Mouse (Mus musculus): Measurements from ENCODE around the gene Fads3. TPM values are rescaled to one million over a fixed set of nuclear protein-coding genes. Genes with fewer than 3 reads are reported as not detected.

Fads3 gene
- total and polyA plus RNA-seq, 3 experiments = 2.3 to 11.2 TPM; not detected in 1

GRCm38 (mm10) chr19:10105034-10105493 lies 63.7 kb downstream of the Fads3 start (continued):
- TF ChIP-seq NELFE (IDR thresholded peaks at IDR 0.05; ENCODE audit: low read depth, low read length) (no peak; the same call in 1 of the 2 replicates), UBTF (IDR thresholded peaks at IDR 0.05; ENCODE audit: borderline replicate concordance, insufficient read depth, low read depth, low read length) (no peak), RAD21 (IDR thresholded peaks at IDR 0.05; ENCODE audit: low read depth, low read length) (no peak), KAT2A (conservative IDR thresholded peaks at IDR 0.05; ENCODE audit: low read depth, low read length) (no peak), SMC3 (IDR thresholded peaks at IDR 0.05; ENCODE audit: low read depth, low read length) (no peak), EP300 (IDR thresholded peaks at IDR 0.05; ENCODE audit: low read depth in 1 of 2, low read length in 2 of 2) (peak; percentile 76 to 86), MXI1 (IDR thresholded peaks at IDR 0.05; ENCODE audit: low read depth, low read length) (peak; percentile 76), POLR2AphosphoS5 (IDR thresholded peaks at IDR 0.05; ENCODE audit: borderline replicate concordance, low read depth, low read length) (no peak), ZMIZ1 (IDR thresholded peaks at IDR 0.05; ENCODE audit: low read depth, low read length) (0 out of 2 replicates have a peak, but pooled peaks have one; percentile 46), RCOR1 (IDR thresholded peaks at IDR 0.05; ENCODE audit: low read depth, low read length) (peak; percentile 25; the same call in 1 of the 2 replicates), USF2 (IDR thresholded peaks at IDR 0.05; ENCODE audit: borderline replicate concordance in 1 of 2, insufficient read depth in 1 of 2, low read depth in 1 of 2, low read length in 2 of 2) (no peak)

- Histone ChIP-seq H3K27ac (ENCODE audit: control insufficient read depth, low read depth, low read length) (no peak overlapping the region), H3K27me3 (ENCODE audit: control insufficient read depth in 1 of 2, insufficient read depth in 2 of 2, low read length in 2 of 2) (no peaks in the 10 kb centered on the region), H3K9ac (ENCODE audit: control insufficient read depth, low read depth, low read length, poor library complexity, severe bottlenecking) (no peak overlapping the region), H3K4me3 (ENCODE audit: control insufficient read depth in 1 of 2, insufficient read depth in 1 of 2, low read depth in 2 of 2, low read length in 2 of 2) (no peak overlapping the region), H3K9me3 (replicated peaks; ENCODE audit: insufficient read depth, low read length) (no peaks in the 10 kb centered on the region), H3K4me1 (ENCODE audit: control insufficient read depth in 1 of 2, insufficient read depth in 2 of 2, low read length in 2 of 2) (peaks cover 2 to 32% of the 10 kb centered on the region in 2 experiments; a peak in 3 of 4 replicates), H3K36me3 (ENCODE audit: control insufficient read depth in 1 of 2, insufficient read depth in 2 of 2, low read length in 2 of 2) (peaks cover 0 to 23% of the 10 kb centered on the region in 2 experiments; a peak in 2 of 4 replicates), H3K79me2 (ENCODE audit: control insufficient read depth, insufficient read depth, low read length, poor library complexity) (no peaks in the 10 kb centered on the region; the same call in 1 of the 2 replicates)
- TF ChIP-seq CHD1 (IDR thresholded peaks at IDR 0.05; ENCODE audit: low read depth, low read length) = no peak
- no peak for TF ChIP-seq POLR2A (IDR thresholded peaks at IDR 0.05; ENCODE audit: control insufficient read depth in 1 of 2, insufficient read depth in 1 of 2, low read depth in 1 of 2, low read length in 2 of 2, poor library complexity in 1 of 2)
- TF ChIP-seq GATA1 (IDR thresholded peaks at IDR 0.05; ENCODE audit: low read depth, low read length) = no peak
- no peak for TF ChIP-seq EP300 (IDR thresholded peaks at IDR 0.05; ENCODE audit: low read depth in 1 of 2, low read length in 2 of 2)
- TF ChIP-seq HCFC1 (IDR thresholded peaks at IDR 0.05; ENCODE audit: low read depth, low read length) = no peak
- TF ChIP-seq NELFE (IDR thresholded peaks at IDR 0.05; ENCODE audit: low read depth, low read length) = no peak
- TF ChIP-seq POLR2AphosphoS5 (IDR thresholded peaks at IDR 0.05; ENCODE audit: borderline replicate concordance, low read depth, low read length) = no peak
- no peak for TF ChIP-seq POLR2AphosphoS2 (IDR thresholded peaks at IDR 0.05; ENCODE audit: low read length)
- no peak for TF ChIP-seq TCF12 (IDR thresholded peaks at IDR 0.05; ENCODE audit: low read depth, low read length)
- no peak for TF ChIP-seq MAZ (IDR thresholded peaks at IDR 0.05; ENCODE audit: low read depth, low read length)
- no peak for TF ChIP-seq USF2 (IDR thresholded peaks at IDR 0.05; ENCODE audit: borderline replicate concordance in 1 of 2, insufficient read depth in 1 of 2, low read depth in 1 of 2, low read length in 2 of 2)
- no peak for TF ChIP-seq MEF2A (IDR thresholded peaks at IDR 0.05; ENCODE audit: extremely low read depth, insufficient replicate concordance, low read depth, low read length, poor library complexity, severe bottlenecking)
- DNase-seq (ENCODE audit: low read depth, low spot score) = no peak
Measured at GRCm38 (mm10) chr19:10106634-10107033, 65.3 kb downstream of the Fads3 start.

Measured in MEL (cell line).